Mouse (Mus musculus): ENCODE data around the gene 4930402F06Rik. TPM values are rescaled to one million over a fixed set of nuclear protein-coding genes. Genes with fewer than 3 reads are reported as not detected.

The 4930402F06Rik gene
- polyA plus RNA-seq, 1 experiment from 2014 or later = not detected

DNA sequence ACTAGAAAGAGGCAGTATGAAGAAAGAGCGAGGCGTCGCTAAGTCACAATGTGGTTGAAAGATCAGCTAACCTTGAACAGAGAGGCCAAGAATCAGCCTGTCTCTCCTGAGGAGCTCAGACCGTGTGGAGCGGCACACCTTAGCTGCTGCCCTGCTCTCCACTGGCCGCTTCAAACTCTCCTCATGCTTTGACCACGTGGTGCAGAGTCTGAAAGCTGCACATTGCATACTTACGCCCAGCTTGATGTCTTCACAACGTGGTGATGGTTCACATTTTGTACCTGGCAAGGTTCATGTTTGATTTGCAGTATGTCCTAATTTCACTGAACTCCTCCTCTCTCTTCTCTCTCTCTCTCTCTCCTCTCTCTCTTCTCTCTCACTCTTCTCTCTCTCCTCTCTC is 17.7 kb downstream of the 4930402F06Rik start:
- Histone ChIP-seq H3K36me3 (no peaks in the 10 kb centered on the region), H3K27me3 (no peaks in the 10 kb centered on the region), H3K9ac (replicated peaks) (no peak overlapping the region), H3K9me3 (no peaks in the 10 kb centered on the region), H3K4me2 (replicated peaks) (no peak overlapping the region), H3K4me1 (no peaks in the 10 kb centered on the region), H3K4me3 (no peak overlapping the region), H3K27ac (replicated peaks) (no peak overlapping the region)
- 77% methylated on average over 9 of the region's 9 CpGs for WGBS
- ATAC-seq (replicated peaks) = no peak

DNA sequence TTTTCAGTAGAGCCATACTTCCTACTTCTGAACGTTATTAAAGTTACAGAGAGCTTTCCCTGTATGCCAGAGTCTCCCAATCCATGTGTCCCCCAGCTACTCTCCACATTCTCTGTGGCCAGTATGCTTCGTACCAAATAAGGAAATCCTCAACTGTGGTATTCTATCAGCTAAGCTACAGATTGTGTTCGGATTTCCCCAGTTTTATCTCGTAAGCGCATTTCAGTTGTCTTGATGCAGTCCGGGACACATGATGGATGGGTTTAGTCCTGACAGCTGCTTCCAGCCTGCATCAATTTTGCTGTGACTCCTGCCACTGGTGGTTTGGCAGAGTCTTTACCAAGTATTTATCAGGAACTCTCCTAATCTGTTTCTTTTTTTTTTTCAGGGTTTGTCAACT is 19.4 kb downstream of the 4930402F06Rik start:
- no peak for ATAC-seq (replicated peaks)
- no peaks in the 10 kb centered on the region for H3K4me1 ChIP-seq
- H3K27ac ChIP-seq (replicated peaks) = no peak overlapping the region
- no peak overlapping the region for H3K9ac ChIP-seq (replicated peaks)
- no peaks in the 10 kb centered on the region for H3K36me3 ChIP-seq
- no peak overlapping the region for H3K4me3 ChIP-seq
- no peak overlapping the region for H3K4me2 ChIP-seq (replicated peaks)
- no peaks in the 10 kb centered on the region for H3K9me3 ChIP-seq
- WGBS = 85% methylated on average over 6 of the region's 6 CpGs
- no peaks in the 10 kb centered on the region for H3K27me3 ChIP-seq

DNA sequence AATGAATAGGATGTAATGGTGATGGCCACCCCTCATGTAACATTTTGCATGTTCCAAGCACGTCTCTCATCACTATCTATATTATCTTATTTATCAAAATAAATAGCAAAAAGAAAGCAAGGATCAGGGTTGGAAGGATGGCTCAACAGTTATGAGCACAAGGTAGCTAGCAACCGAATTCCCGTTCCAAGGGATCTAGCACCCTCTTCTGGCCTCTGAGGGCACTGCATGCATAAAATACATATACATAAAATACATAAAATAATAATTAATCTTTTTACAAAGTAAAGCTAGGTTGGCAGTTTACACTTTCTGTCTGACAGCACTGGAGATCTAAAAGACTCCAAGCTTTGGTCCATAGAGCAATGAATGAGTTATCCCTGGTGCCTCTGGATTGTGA is 24.0 kb downstream of the 4930402F06Rik start:
- H3K4me3 ChIP-seq = no peak overlapping the region
- H3K9ac ChIP-seq (replicated peaks) = no peak overlapping the region
- 12% methylated on average over 3 of the region's 3 CpGs for WGBS
- H3K36me3 ChIP-seq = no peaks in the 10 kb centered on the region
- no peak overlapping the region for H3K4me2 ChIP-seq (replicated peaks)
- H3K27me3 ChIP-seq = no peaks in the 10 kb centered on the region
- ATAC-seq (replicated peaks) = no peak
- no peaks in the 10 kb centered on the region for H3K9me3 ChIP-seq
- H3K4me1 ChIP-seq = no peaks in the 10 kb centered on the region
- H3K27ac ChIP-seq (replicated peaks) = no peak overlapping the region

DNA sequence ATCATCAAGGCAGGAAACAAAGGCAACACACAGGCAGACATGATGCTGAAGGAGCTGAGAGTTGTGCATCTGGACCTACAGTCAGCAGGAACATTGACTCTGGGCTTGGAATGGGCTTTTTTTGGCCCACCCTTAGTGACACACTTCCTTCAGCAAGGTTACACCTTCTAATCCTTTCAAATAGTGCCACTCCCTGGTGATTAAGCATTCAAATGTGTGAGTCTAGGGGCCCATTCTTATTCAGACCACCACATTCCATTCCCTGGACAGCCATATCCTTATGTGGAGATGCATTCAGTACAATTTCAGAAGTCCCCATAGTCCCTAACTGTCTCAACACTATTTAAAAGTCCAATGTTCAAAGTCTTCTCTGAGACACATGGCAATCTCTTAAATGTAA is 26.3 kb downstream of the 4930402F06Rik start:
- H3K27me3 ChIP-seq = no peaks in the 10 kb centered on the region
- H3K9ac ChIP-seq (replicated peaks) = no peak overlapping the region
- H3K4me3 ChIP-seq = no peak overlapping the region
- no peaks in the 10 kb centered on the region for H3K36me3 ChIP-seq
- no peak overlapping the region for H3K27ac ChIP-seq (replicated peaks)
- H3K9me3 ChIP-seq = no peaks in the 10 kb centered on the region
- H3K4me2 ChIP-seq (replicated peaks) = no peak overlapping the region
- no peak for ATAC-seq (replicated peaks)
- no peaks in the 10 kb centered on the region for H3K4me1 ChIP-seq

DNA sequence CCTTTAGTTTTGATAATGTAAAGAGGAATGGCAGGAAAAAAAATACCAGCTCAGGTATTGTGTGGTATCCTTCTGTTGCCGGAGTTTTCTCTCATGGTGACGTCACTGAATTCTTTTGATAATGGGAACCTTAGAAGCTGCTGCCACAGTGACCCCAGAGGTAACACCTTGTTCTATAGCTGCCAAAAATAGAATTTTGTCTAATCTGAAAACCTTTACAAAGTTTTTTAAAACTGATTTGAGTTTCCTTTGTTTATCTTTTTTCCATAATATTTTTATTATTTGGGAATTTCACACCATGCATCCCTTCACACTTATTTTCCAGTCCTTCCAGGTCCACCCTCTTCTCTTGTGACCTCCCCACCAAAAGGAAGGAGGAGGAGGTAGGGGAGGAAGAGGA is 29.3 kb downstream of the 4930402F06Rik start, which contains the start of gene 4930568D16Rik:
Gene 4930568D16Rik, minus strand, starts transcription at position 101 of the 400 bp plus-strand sequence.
- Histone ChIP-seq H3K4me2 (replicated peaks) (no peak within 1 kb of the TSS), H3K4me3 (no peak within 1 kb of the TSS), H3K36me3 (no peaks in the 10 kb centered on the region), H3K27ac (replicated peaks) (no peak within 1 kb of the TSS), H3K4me1 (no peaks in the 10 kb centered on the region), H3K9me3 (no peaks in the 10 kb centered on the region), H3K9ac (replicated peaks) (no peak within 1 kb of the TSS), H3K27me3 (no peaks in the 10 kb centered on the region)
- 79% methylated on average over 2 of the region's 2 CpGs for WGBS
- ATAC-seq (replicated peaks) = no peak

DNA sequence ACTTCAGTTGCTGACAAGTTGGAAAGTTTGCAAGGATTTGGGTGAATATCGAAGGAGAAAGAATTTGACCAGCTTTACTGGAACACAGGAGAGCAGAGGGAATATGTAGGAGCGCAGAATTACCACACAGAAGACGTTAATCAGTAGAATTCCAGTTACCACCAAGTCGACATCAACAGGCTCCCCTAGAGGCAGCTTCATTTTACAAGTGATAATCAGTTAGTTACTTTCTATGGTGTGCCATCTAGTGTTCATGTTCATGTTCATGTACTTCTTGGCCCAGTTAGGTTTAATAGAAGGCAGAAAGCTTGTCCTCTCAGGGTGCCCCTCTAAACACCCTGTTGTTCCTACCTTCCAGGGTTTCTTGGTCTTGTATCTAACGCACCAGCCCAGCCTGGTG is 47.8 kb downstream of the 4930402F06Rik start:
- Histone ChIP-seq H3K36me3 (no peaks in the 10 kb centered on the region), H3K4me1 (no peaks in the 10 kb centered on the region), H3K9ac (replicated peaks) (no peak overlapping the region), H3K4me3 (no peak overlapping the region), H3K9me3 (no peaks in the 10 kb centered on the region), H3K27me3 (no peaks in the 10 kb centered on the region), H3K4me2 (replicated peaks) (no peak overlapping the region), H3K27ac (replicated peaks) (no peak overlapping the region)
- whole genome bisulfite sequencing = 60% methylated on average over 5 of the region's 5 CpGs
- no peak for ATAC-seq (replicated peaks)

DNA sequence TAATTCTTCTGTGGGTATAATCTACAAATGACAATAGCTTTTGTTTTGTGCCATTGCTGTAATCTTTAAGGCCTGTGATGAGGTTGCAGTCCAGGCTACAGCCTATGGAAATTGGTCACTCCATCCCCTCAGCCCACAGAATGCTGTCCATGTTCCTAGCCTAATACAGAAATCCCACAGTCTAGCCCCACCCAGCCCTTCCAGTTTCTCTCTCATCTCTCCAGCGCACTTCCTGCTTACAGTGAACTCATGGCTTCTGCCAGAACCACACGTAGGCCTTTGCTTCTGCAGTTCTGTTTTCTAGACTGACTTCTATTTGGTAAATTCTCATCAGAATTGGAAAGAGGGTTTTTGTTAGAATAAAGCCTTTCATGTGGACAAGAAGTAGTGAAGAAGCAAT is 51.0 kb downstream of the 4930402F06Rik start:
- no peak for ATAC-seq (replicated peaks)
- Histone ChIP-seq H3K4me3 (no peak overlapping the region), H3K4me2 (replicated peaks) (no peak overlapping the region), H3K9ac (replicated peaks) (no peak overlapping the region), H3K9me3 (no peaks in the 10 kb centered on the region), H3K4me1 (no peaks in the 10 kb centered on the region), H3K27me3 (no peaks in the 10 kb centered on the region), H3K36me3 (no peaks in the 10 kb centered on the region), H3K27ac (replicated peaks) (no peak overlapping the region)
- 83% methylated on average over 2 of the region's 2 CpGs for WGBS

DNA sequence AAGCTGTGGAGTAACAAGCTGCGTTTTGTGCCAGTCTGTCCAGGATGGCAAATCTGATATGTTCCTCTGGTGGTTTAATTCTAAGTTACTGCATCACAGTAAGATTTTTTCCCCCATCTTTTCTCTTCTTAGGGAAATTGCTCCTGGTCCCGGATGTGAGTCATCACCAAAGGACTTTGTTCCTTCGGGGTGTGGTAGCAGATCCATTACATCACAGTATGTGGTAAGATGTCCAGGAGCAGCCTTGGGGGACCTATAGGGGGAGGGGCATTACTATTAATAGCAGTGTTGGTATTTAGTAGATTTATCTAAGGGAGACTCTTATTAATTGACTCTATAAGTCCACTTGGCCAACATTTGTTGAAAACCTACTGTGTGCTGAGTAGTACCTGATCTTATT is 54.4 kb downstream of the 4930402F06Rik start:
- WGBS = 83% methylated on average over 3 of the region's 3 CpGs
- peaks cover under 1% of the 10 kb centered on the region; the same call in 1 of the 2 replicates for H3K4me1 ChIP-seq

DNA sequence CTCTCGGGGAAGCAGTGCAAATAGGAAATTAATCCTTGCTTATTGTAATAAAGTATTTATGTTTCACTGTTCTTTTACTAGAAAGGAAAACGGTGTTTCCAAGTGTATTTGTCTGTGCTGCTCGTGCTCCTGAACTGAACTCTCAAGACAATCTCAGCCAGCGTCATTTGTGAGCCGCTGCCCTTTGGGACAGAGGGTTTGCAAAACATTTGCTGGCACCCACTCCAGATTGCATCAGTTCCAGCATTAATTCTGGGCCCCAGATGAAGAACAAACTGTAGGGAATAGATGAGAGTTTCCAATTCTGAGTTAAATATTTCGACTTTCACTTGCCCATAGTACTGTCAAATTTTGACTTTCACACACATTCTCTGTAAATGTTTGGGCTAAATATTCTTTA is 58.3 kb downstream of the 4930402F06Rik start:
- no peaks in the 10 kb centered on the region for H3K36me3 ChIP-seq
- H3K9me3 ChIP-seq = no peaks in the 10 kb centered on the region
- H3K27me3 ChIP-seq = no peaks in the 10 kb centered on the region
- no peak overlapping the region for H3K9ac ChIP-seq (replicated peaks)
- 83% methylated on average over 6 of the region's 6 CpGs for WGBS
- ATAC-seq (replicated peaks) = no peak
- H3K4me1 ChIP-seq = peaks cover 18% of the 10 kb centered on the region
- H3K4me2 ChIP-seq (replicated peaks) = no peak overlapping the region
- H3K4me3 ChIP-seq = no peak overlapping the region
- no peak overlapping the region for H3K27ac ChIP-seq (replicated peaks)

More for the DNA sequence above, 54.4 kb downstream of the 4930402F06Rik start:
- H3K4me2 ChIP-seq (replicated peaks) = no peak overlapping the region
- H3K27me3 ChIP-seq = no peaks in the 10 kb centered on the region
- H3K36me3 ChIP-seq = no peaks in the 10 kb centered on the region
- H3K27ac ChIP-seq (replicated peaks) = no peak overlapping the region
- ATAC-seq (replicated peaks) = no peak
- H3K4me3 ChIP-seq = no peak overlapping the region
- H3K9ac ChIP-seq (replicated peaks) = no peak overlapping the region
- no peaks in the 10 kb centered on the region for H3K9me3 ChIP-seq

DNA sequence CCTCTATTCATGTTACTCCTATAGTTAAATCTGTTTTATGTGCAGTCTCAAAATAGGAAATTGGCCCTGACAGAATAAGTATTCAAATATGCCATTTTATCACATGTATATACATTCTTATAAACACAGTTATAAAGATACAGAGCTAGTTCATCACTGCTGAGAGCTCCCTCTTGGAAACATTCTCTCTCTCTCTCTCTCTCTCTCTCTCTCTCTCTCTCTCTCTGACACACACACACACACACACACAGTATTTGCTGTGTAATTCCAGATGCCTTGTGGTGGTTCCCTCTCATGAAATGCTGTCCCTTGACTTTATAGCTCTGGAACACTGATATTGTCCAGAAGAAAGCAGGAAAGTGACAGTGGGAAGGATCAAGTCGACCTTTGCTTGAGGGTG is 58.9 kb downstream of the 4930402F06Rik start:
- Histone ChIP-seq H3K9me3 (no peaks in the 10 kb centered on the region), H3K27ac (replicated peaks) (no peak overlapping the region), H3K4me1 (peaks cover 18% of the 10 kb centered on the region), H3K4me2 (replicated peaks) (no peak overlapping the region), H3K4me3 (no peak overlapping the region), H3K27me3 (no peaks in the 10 kb centered on the region), H3K36me3 (no peaks in the 10 kb centered on the region), H3K9ac (replicated peaks) (no peak overlapping the region)
- 80% methylated on average over 1 of the region's 1 CpGs for WGBS
- no peak for ATAC-seq (replicated peaks)

DNA sequence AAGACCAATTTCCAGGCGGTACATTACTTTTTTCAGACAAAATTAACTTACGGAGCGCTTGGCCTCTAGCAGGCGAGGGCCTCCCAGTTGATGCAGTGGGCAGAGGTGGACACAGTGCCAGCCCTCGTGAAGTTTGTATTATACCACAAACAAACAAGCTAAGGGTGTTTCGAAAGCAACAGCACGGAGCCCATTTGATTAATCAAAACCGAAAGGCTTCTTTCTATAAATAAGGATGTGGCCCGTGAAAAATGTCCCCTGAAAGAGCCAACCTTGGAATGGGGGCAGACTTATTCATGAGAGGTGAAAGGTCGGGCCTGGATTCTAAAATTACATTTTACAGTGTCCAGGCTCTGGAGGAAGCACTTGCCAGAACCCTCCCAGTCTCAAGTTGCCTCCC is 59.6 kb downstream of the 4930402F06Rik start:
- Histone ChIP-seq H3K9me3 (no peaks in the 10 kb centered on the region), H3K4me2 (replicated peaks) (peak overlapping the region; percentile 93), H3K36me3 (no peaks in the 10 kb centered on the region), H3K4me1 (peaks cover 18% of the 10 kb centered on the region), H3K4me3 (peak overlapping the region; percentile 66), H3K9ac (replicated peaks) (peak overlapping the region; percentile 66), H3K27ac (replicated peaks) (peak overlapping the region; percentile 57; the same call in 1 of the 2 replicates), H3K27me3 (no peaks in the 10 kb centered on the region)
- WGBS = 49% methylated on average over 10 of the region's 10 CpGs
- ATAC-seq (replicated peaks) = peak; percentile 10; the same call in 1 of the 2 replicates

DNA sequence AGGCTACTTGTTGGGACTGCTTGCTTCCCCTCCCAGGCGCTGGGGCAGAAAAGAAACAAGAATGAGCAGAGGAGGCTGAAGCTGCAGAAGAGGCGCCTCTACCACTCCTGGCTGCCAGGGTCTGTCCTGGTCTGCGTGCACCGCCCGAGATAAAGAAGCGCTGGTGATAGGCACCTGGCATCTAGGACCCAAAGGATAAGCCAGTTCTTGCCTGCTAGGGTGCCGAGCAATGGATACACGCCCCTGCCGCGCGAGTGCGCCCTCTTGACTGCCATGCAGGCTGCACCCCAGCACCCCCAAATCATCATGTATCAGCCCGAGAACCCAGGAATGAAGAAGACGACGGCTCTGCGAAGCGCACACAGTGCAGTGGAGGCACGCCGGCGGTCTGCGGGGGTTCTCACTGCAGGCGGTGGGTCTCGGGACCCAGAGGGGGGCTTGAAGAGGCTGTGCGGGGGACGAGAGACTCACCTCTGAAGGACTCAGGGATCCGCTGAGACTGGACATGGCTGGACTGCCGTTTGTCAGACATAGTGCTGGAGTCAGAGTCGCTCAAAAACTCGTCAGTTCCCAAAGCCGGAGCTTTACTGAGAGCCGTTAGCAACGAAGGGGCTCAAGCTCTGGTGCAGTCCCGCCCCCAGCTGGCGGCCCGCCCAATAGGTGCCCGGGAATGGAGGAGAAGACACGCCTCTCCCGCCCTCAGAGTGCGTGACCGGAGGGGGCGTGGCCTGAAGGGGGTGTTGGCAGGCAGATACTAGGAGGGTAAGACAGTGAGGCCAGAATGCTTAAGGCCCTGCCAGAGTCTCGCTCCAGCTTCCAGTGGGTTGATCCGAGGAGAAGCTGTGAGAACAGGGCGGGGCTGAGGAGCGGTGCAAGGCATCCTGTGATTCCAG is 60.3 kb downstream of the 4930402F06Rik start, which contains the start of gene Stom:
Gene Stom, minus strand, starts transcription at position 589 of the 893 bp plus-strand sequence.
- Histone ChIP-seq H3K27me3 (no peaks in the 10 kb centered on the region), H3K4me2 (replicated peaks) (peak within 1 kb of the TSS; percentile 93), H3K9ac (replicated peaks) (peak within 1 kb of the TSS; percentile 66), H3K9me3 (no peaks in the 10 kb centered on the region), H3K27ac (replicated peaks) (peak within 1 kb of the TSS; percentile 57; the same call in 1 of the 2 replicates), H3K36me3 (no peaks in the 10 kb centered on the region), H3K4me3 (peak within 1 kb of the TSS; percentile 66), H3K4me1 (peaks cover 18% of the 10 kb centered on the region)
- peak; percentile 98 for ATAC-seq (replicated peaks)
- WGBS = under 1% methylated on average over 45 of the region's 45 CpGs
